Comparison of ENCODE assay signal across 24 mouse cellular contexts in the genomic region with DNA sequence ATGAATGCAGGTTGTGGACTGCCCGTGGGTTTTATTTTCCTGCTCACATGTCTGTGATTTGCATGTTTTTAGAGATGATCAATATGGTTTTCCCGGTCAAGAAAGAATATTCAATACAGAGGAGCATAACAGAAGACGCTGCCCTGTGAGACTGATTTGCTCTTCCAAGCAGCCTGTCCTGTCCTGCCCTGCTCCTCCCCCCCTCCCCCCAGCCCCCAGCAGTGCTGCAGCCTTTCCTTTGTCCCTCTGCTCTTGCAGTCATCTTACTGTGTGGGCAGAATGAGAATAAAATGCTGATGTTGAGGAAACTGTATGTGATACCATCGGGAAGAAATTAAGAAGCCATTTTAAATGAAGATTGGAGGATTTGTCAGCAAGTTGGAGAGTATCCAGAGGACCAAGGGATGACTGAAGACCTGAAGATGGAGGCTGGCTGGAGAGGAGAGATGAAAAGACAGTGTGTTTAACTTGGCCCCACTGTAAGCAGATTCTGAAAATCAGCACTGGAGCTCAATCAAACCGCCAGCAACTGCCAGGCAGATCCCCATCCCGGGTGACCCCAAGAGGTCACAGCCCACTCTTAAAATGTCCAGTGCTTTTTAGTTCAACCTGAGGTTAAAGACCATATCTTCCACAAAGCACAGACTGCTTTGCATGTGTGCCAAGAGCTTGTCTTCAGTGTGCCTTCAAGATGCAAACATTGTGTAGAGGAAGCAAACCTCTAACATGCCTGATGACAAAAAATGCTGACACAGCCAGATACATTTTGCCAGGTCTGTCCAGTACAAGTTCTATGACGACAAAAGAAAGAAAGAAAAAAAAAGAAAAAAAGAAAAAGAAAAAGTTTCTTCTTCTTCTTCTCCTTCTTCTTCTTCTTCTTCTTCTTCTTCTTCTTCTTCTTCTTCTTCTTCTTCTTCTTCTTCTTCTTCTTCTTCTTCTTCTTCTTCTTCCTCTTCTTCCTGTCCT.
DNase-seq lines count a peak whose midpoint lies in the region; ATAC-seq and TF ChIP-seq lines count a peak whose summit lies in the region.
"Had no signal": no experiment of that assay in that cellular context is flagged by ENCODE, and none has a peak within 500 bp of the region (broad histone marks: within the 10 kb centered on the region; RNA-seq: fewer than 3 reads in every experiment).

No protein-coding gene starts in this region.

- peak; percentile 55 for DNase-seq in lung, embryonic 14.5 days
- DNase-seq in lung, adult 2 months: no peak
- DNase-seq in neural tube, embryonic 10.5 days (ENCODE audit: extremely low spot score, low spot score): peak; percentile 13
- DNase-seq in embryo, embryonic 9.5 days (ENCODE audit: extremely low spot score): peak; percentile 20
- no peak for DNase-seq in frontal cortex, adult 2 months (ENCODE audit: extremely low spot score in 1 of 2, low spot score in 1 of 2)
- no peak for DNase-seq in testis, postnatal 10 days (ENCODE audit: low spot score)
- DNase-seq: adrenal gland, postnatal 10 days; cerebellum, postnatal 36 days; forebrain, postnatal 0 days; heart, postnatal 10 days; kidney, adult 11 months; kidney, postnatal 10 days; lung, postnatal 4 days; right cerebral cortex, postnatal 14 days; thymus, adult 18-20 months; thymus, postnatal 4 days had no signal

- no peak overlapping the region for H3K4me3 ChIP-seq in lung, embryonic 14.5 days (ENCODE audit: low read depth, low read length)
- no peak overlapping the region for H3K4me3 ChIP-seq in lung, adult 2 months (replicated peaks; ENCODE audit: extremely low read depth, low read depth, low read length)
- H3K4me3 ChIP-seq in neural tube, embryonic 15.5 days (replicated peaks): no peak overlapping the region
- H3K4me3 ChIP-seq in neural tube, embryonic 12.5 days: no peak overlapping the region
- H3K4me3 ChIP-seq: embryonic facial prominence, embryonic 13.5 days; forebrain, embryonic 10.5 days; neural tube, embryonic 13.5 days had no signal

- no peak overlapping the region for H3K27ac ChIP-seq in lung, embryonic 14.5 days (ENCODE audit: low read depth)
- no peak overlapping the region for H3K27ac ChIP-seq in neural tube, embryonic 15.5 days (replicated peaks)
- no peak overlapping the region for H3K27ac ChIP-seq in neural tube, embryonic 12.5 days
- H3K27ac ChIP-seq: embryonic facial prominence, embryonic 13.5 days; forebrain, embryonic 10.5 days; liver, embryonic 14.5 days; neural tube, embryonic 13.5 days had no signal

- no peaks in the 10 kb centered on the region for H3K4me1 ChIP-seq in lung, embryonic 14.5 days (ENCODE audit: insufficient read depth)
- H3K4me1 ChIP-seq in lung, adult 2 months (ENCODE audit: control insufficient read depth, insufficient read depth, low read length): no peaks in the 10 kb centered on the region
- no peaks in the 10 kb centered on the region for H3K4me1 ChIP-seq in neural tube, embryonic 15.5 days
- H3K4me1 ChIP-seq in neural tube, embryonic 12.5 days: no peaks in the 10 kb centered on the region
- H3K4me1 ChIP-seq: embryonic facial prominence, embryonic 13.5 days had no signal

- H3K27me3 ChIP-seq in lung, embryonic 14.5 days (ENCODE audit: insufficient read depth, low read length): no peaks in the 10 kb centered on the region
- no peaks in the 10 kb centered on the region for H3K27me3 ChIP-seq in neural tube, embryonic 15.5 days (replicated peaks)
- H3K27me3 ChIP-seq in neural tube, embryonic 12.5 days (replicated peaks): no peaks in the 10 kb centered on the region
- H3K27me3 ChIP-seq: embryonic facial prominence, embryonic 13.5 days; neural tube, embryonic 13.5 days; Patski had no signal

- H3K9ac ChIP-seq in lung, embryonic 14.5 days: no peak overlapping the region
- no peak overlapping the region for H3K9ac ChIP-seq in neural tube, embryonic 15.5 days (replicated peaks)
- no peak overlapping the region for H3K9ac ChIP-seq in neural tube, embryonic 12.5 days
- H3K9ac ChIP-seq: embryonic facial prominence, embryonic 13.5 days; forebrain, postnatal 0 days; liver, embryonic 14.5 days; neural tube, embryonic 13.5 days had no signal

- no peak for TF ChIP-seq POLR2A in lung, adult 2 months (IDR thresholded peaks at IDR 0.05; ENCODE audit: borderline replicate concordance, extremely low read depth, low read depth, low read length)

- no peaks in the 10 kb centered on the region for H3K36me3 ChIP-seq in lung, embryonic 14.5 days (ENCODE audit: insufficient read depth)
- H3K36me3 ChIP-seq in neural tube, embryonic 15.5 days: no peaks in the 10 kb centered on the region
- no peaks in the 10 kb centered on the region for H3K36me3 ChIP-seq in neural tube, embryonic 12.5 days
- H3K36me3 ChIP-seq: embryonic facial prominence, embryonic 13.5 days; forebrain, embryonic 10.5 days; neural tube, embryonic 13.5 days had no signal

- ATAC-seq in lung, embryonic 14.5 days (ENCODE audit: insufficient read depth): peak; percentile 75
- ATAC-seq in neural tube, embryonic 15.5 days (ENCODE audit: low FRiP score): no peak
- peak; percentile 33; the same call in 1 of the 2 replicates for ATAC-seq in neural tube, embryonic 12.5 days (ENCODE audit: low FRiP score, low read depth)
- ATAC-seq: forebrain, postnatal 0 days; Patski had no signal

- no peak overlapping the region for H3K4me2 ChIP-seq in lung, embryonic 14.5 days
- no peak overlapping the region for H3K4me2 ChIP-seq in neural tube, embryonic 15.5 days
- H3K4me2 ChIP-seq in neural tube, embryonic 12.5 days (replicated peaks): no peak overlapping the region
- H3K4me2 ChIP-seq: embryonic facial prominence, embryonic 13.5 days; heart, embryonic 11.5 days; neural tube, embryonic 13.5 days had no signal

- WGBS in lung, embryonic 14.5 days: 28% methylated on average over 7 of the region's 7 CpGs
- 42% methylated on average over 7 of the region's 7 CpGs for WGBS in lung, adult 2 months
- WGBS in neural tube, embryonic 15.5 days: 54% methylated on average over 7 of the region's 7 CpGs
- 47% methylated on average over 7 of the region's 7 CpGs for WGBS in neural tube, embryonic 12.5 days

- H3K9me3 ChIP-seq in lung, embryonic 14.5 days (ENCODE audit: low read depth, low read length): no peaks in the 10 kb centered on the region
- H3K9me3 ChIP-seq in neural tube, embryonic 15.5 days (replicated peaks): no peaks in the 10 kb centered on the region
- no peaks in the 10 kb centered on the region for H3K9me3 ChIP-seq in neural tube, embryonic 12.5 days
- H3K9me3 ChIP-seq: embryonic facial prominence, embryonic 13.5 days; forebrain, embryonic 10.5 days; neural tube, embryonic 13.5 days had no signal

- no peak for TF ChIP-seq CTCF in lung, embryonic 14.5 days (IDR thresholded peaks at IDR 0.05; ENCODE audit: low read depth)
- no peak for TF ChIP-seq CTCF in lung, adult 2 months (IDR thresholded peaks at IDR 0.05; ENCODE audit: insufficient read depth, low read length)

Comparison
In these comparisons a context has a peak if more than half of its experiments do, and no peak if none do; other contexts are left out.
1. DNase-seq: peak in lung, embryonic 14.5 days (single experiment), neural tube, embryonic 10.5 days (single experiment) and embryo, embryonic 9.5 days (single experiment); none in lung, adult 2 months (single experiment), frontal cortex, adult 2 months (0 of 2) and testis, postnatal 10 days (single experiment).